Mouse (Mus musculus) embryonic fibroblast, embryonic 13.5 days (primary cell): ENCODE results near the gene 4933405O20Rik.

Experiments used
- CTCF ChIP-seq: IDR thresholded peaks from 2 replicates; pipeline ENCODE4 v1.5.1; 2011; ENCODE audit warnings: mild to moderate bottlenecking, control low read depth, low read length, moderate library complexity, borderline replicate concordance; ENCODE audit not compliant: insufficient read depth
- POLR2A ChIP-seq: IDR thresholded peaks from 2 replicates; pipeline ENCODE4 v1.6.1; 2011; ENCODE audit warnings: low read depth, mild to moderate bottlenecking, control low read depth, low read length, moderate library complexity

- TF ChIP-seq CTCF (no peak), POLR2A (no peak)
These were observed 47.6 kb upstream of the 4933405O20Rik start for GRCm38 (mm10) chr7:50551426-50551825.
